Mouse (Mus musculus): ENCODE results near the gene Gm20605. TPM values are rescaled to one million over a fixed set of nuclear protein-coding genes. Genes with fewer than 3 reads are reported as not detected.
"Not testable (repeated sequence)": the region's sequence is repeated elsewhere in the genome, so short reads cannot be mapped to it uniquely, and the experiment has no call there.

The Gm20605 gene
- polyA plus RNA-seq, 1 experiment from 2014 or later, result 4.6 TPM

DNA sequence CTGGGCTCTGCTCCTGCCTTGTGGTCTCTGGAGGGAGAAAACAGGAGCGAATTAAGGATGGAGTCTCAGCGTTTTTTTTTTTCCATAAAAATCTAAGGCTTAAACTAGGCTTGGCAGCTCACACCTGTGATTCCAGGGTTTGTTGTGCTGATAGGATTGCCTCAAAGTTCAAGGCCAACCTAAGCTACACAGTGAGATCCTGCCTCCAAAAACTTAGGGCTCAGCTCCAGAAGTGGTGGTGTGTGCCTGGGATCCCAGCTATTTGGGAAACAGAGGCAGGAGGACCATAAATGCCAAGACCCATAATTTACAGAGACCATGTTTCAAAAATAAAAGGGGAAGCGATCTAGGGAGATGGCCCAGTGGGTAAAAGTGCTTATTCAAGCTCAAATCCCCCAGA lies 19.7 kb upstream of the Gm20605 start:
- ATAC-seq (no peak), DNase-seq (ENCODE audit: low spot score) (no peak)
- Histone ChIP-seq H3K9ac (ENCODE audit: low read length) (no peak overlapping the region), H3K36me3 (ENCODE audit: control insufficient read depth, insufficient read depth, low read length) (no peaks in the 10 kb centered on the region), H3K27me3 (replicated peaks; ENCODE audit: control insufficient read depth, insufficient read depth, low read length) (0 out of 2 replicates have a peak, but pooled peaks cover 3% of the 10 kb centered on the region), H3K4me2 (ENCODE audit: low read length) (no peak overlapping the region), H3K27ac (ENCODE audit: low read depth, low read length) (no peak overlapping the region), H3K9me3 (replicated peaks; ENCODE audit: control insufficient read depth, low read length) (no peaks in the 10 kb centered on the region), H3K4me1 (ENCODE audit: control insufficient read depth, insufficient read depth, low read length) (no peaks in the 10 kb centered on the region), H3K4me3 (ENCODE audit: low read depth, low read length) (no peak overlapping the region)
- 56% methylated on average over 3 of the region's 3 CpGs for WGBS

DNA sequence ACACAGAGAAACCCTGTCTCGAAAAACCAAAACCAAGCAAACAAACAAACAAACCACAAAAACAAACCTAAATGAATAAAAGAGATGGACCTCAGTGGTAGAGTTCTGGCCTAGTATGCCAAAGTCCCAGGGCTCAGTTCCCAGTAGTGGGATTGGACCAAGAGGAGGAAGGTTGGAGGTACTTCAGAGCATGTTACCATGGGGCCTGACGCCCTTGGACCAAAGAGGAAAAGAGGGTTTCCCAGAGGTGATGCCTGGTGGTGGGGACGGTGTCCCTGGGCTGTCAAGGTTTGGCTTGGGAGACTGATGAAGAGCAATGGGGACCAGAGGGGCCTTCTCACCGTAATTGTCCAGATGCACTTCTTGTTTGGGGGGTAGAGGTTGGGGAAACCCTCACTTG lies 18.9 kb upstream of the Gm20605 start:
- ATAC-seq (no peak), DNase-seq (ENCODE audit: low spot score) (no peak)
- H3K9ac ChIP-seq (ENCODE audit: low read length), result no peak overlapping the region
- 77% methylated on average over 4 of the region's 4 CpGs for WGBS
- 0 out of 2 replicates have a peak, but pooled peaks cover 3% of the 10 kb centered on the region for H3K27me3 ChIP-seq (replicated peaks; ENCODE audit: control insufficient read depth, insufficient read depth, low read length)
- H3K4me1 ChIP-seq (ENCODE audit: control insufficient read depth, insufficient read depth, low read length), result no peaks in the 10 kb centered on the region
- H3K9me3 ChIP-seq (replicated peaks; ENCODE audit: control insufficient read depth, low read length), result no peaks in the 10 kb centered on the region
- H3K4me3 ChIP-seq (ENCODE audit: low read depth, low read length), result no peak overlapping the region
- H3K27ac ChIP-seq (ENCODE audit: low read depth, low read length), result no peak overlapping the region
- no peaks in the 10 kb centered on the region for H3K36me3 ChIP-seq (ENCODE audit: control insufficient read depth, insufficient read depth, low read length)
- H3K4me2 ChIP-seq (ENCODE audit: low read length), result no peak overlapping the region; the same call in 1 of the 2 replicates

DNA sequence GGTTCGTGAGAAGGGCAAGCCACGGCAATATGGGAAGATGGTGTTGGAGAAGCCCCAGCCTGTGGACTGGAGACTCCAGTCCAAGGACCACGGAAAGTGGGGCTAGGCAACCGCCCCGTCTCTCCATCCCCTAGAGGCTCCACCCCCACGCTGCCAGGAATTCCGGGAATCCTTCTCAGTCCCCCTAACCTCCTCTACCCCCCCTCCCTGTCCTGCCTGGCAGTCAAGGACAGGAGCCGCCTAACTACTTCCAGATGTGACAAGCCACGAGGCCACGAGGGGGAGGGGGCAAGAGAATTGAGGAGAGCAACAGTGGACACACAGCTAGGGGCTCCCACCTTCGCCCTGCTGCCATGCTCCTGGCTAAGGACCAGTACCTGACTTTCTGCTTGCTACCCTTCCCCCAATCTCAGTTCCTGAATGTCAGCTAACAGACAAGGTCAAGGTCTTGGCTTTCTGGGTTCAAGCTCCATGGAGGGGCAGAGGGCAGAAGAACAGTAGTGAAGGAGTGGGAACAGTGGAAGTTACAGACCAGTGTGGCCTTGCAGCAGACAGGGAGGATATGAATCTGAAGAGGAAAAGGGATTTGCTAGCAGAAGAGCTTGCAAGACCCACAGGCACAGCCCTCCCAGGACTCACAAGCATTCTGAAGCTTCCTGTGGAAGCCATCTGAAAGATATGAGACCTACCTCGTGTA lies 18.3 kb upstream of the Gm20605 start:
- WGBS, result 13% methylated on average over 12 of the region's 12 CpGs
- ATAC-seq, result no peak
- H3K4me2 ChIP-seq (ENCODE audit: low read length), result no peak overlapping the region; the same call in 1 of the 2 replicates
- 0 out of 2 replicates have a peak, but pooled peaks cover 3% of the 10 kb centered on the region for H3K27me3 ChIP-seq (replicated peaks; ENCODE audit: control insufficient read depth, insufficient read depth, low read length)
- H3K9ac ChIP-seq (ENCODE audit: low read length), result no peak overlapping the region
- no peaks in the 10 kb centered on the region for H3K9me3 ChIP-seq (replicated peaks; ENCODE audit: control insufficient read depth, low read length)
- DNase-seq (ENCODE audit: low spot score), result no peak
- no peaks in the 10 kb centered on the region for H3K36me3 ChIP-seq (ENCODE audit: control insufficient read depth, insufficient read depth, low read length)
- H3K27ac ChIP-seq (ENCODE audit: low read depth, low read length), result no peak overlapping the region; the same call in 1 of the 2 replicates
- no peak overlapping the region for H3K4me3 ChIP-seq (ENCODE audit: low read depth, low read length)
- no peaks in the 10 kb centered on the region for H3K4me1 ChIP-seq (ENCODE audit: control insufficient read depth, insufficient read depth, low read length)

DNA sequence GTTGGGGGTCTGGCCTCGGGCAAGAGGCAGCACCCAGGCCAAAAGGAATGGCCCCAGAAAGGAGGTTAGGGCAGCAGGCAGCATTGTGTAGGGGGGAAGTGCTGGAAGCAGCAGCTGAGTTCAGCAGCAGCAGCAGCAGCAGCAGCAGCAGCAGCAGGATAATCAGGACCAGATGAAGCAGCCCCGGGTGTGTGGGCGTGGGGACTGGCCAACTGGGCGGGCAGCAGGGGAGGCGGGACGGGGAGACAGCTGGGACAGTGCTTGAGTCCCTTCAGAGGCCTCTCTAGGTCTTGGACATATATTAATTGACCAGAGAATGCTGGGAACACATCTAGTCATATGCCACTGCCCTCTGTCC lies 17.8 kb upstream of the Gm20605 start:
- Histone ChIP-seq H3K27ac (ENCODE audit: low read depth, low read length) (no peak overlapping the region; the same call in 1 of the 2 replicates), H3K9me3 (replicated peaks; ENCODE audit: control insufficient read depth, low read length) (no peaks in the 10 kb centered on the region), H3K36me3 (ENCODE audit: control insufficient read depth, insufficient read depth, low read length) (no peaks in the 10 kb centered on the region), H3K4me3 (ENCODE audit: low read depth, low read length) (no peak overlapping the region), H3K27me3 (replicated peaks; ENCODE audit: control insufficient read depth, insufficient read depth, low read length) (0 out of 2 replicates have a peak, but pooled peaks cover 3% of the 10 kb centered on the region), H3K4me2 (ENCODE audit: low read length) (no peak overlapping the region), H3K4me1 (ENCODE audit: control insufficient read depth, insufficient read depth, low read length) (no peaks in the 10 kb centered on the region), H3K9ac (ENCODE audit: low read length) (no peak overlapping the region)
- WGBS, result 51% methylated on average over 6 of the region's 6 CpGs
- DNase-seq (ENCODE audit: low spot score), result no peak
- no peak for ATAC-seq

DNA sequence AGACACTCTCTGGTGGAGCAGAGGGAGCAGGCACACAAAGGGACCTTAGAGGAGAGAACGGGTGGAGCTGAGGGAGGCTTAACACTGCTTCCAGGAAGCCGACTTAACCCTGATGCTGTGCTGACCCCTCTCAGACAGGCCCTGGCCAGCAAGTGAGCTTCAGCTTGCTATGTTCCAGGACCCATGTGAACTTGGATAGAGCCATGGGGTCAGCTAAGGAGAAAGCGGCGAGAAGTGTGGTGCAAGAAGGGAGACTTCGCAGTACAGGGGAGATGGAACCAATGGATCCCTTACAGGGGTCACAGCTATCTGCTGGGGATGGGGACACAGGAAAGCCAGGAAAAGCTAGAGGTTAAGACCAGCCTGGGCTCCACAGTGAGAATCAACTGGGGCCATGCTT lies 15.9 kb upstream of the Gm20605 start:
- Histone ChIP-seq H3K9me3 (replicated peaks; ENCODE audit: control insufficient read depth, low read length) (no peaks in the 10 kb centered on the region), H3K4me3 (ENCODE audit: low read depth, low read length) (no peak overlapping the region), H3K27me3 (replicated peaks; ENCODE audit: control insufficient read depth, insufficient read depth, low read length) (0 out of 2 replicates have a peak, but pooled peaks cover 3% of the 10 kb centered on the region), H3K27ac (ENCODE audit: low read depth, low read length) (no peak overlapping the region), H3K36me3 (ENCODE audit: control insufficient read depth, insufficient read depth, low read length) (no peaks in the 10 kb centered on the region), H3K4me2 (ENCODE audit: low read length) (no peak overlapping the region), H3K9ac (ENCODE audit: low read length) (no peak overlapping the region), H3K4me1 (ENCODE audit: control insufficient read depth, insufficient read depth, low read length) (no peaks in the 10 kb centered on the region)
- DNase-seq (ENCODE audit: low spot score), result no peak
- no peak for ATAC-seq
- WGBS, result 64% methylated on average over 5 of the region's 5 CpGs

DNA sequence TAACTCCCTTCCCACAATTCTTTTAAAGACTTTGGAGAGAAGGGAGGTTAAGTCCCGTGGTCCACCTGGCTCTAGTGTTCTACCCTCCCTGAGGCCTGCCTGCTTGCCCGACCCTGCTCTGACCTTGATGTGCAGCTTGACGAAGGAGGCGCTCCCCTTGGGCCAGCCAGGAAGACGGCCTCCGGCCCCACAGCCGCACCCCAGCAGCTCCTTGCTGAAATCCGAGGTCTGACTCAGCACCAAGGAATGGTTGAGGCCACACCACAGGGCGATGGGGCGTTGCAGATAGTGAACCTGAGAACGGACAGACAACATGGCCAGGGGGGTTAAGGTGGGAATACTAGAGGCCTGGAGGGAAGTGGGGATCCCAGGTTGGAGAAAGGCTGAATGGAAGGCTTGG lies 15.4 kb upstream of the Gm20605 start, which contains the start of gene Pcolce:
Gene Pcolce (minus strand): TSS at position 235 of the 400 bp plus-strand sequence.
- Histone ChIP-seq H3K27me3 (replicated peaks; ENCODE audit: control insufficient read depth, insufficient read depth, low read length) (0 out of 2 replicates have a peak, but pooled peaks cover under 1% of the 10 kb centered on the region), H3K9ac (ENCODE audit: low read length) (no peak within 1 kb of the TSS), H3K36me3 (ENCODE audit: control insufficient read depth, insufficient read depth, low read length) (no peaks in the 10 kb centered on the region), H3K4me2 (ENCODE audit: low read length) (no peak within 1 kb of the TSS), H3K4me1 (ENCODE audit: control insufficient read depth, insufficient read depth, low read length) (no peaks in the 10 kb centered on the region), H3K9me3 (replicated peaks; ENCODE audit: control insufficient read depth, low read length) (no peaks in the 10 kb centered on the region), H3K27ac (ENCODE audit: low read depth, low read length) (no peak within 1 kb of the TSS), H3K4me3 (ENCODE audit: low read depth, low read length) (no peak within 1 kb of the TSS)
- DNase-seq (ENCODE audit: low spot score) (no peak), ATAC-seq (no peak)
- 74% methylated on average over 11 of the region's 11 CpGs for WGBS

DNA sequence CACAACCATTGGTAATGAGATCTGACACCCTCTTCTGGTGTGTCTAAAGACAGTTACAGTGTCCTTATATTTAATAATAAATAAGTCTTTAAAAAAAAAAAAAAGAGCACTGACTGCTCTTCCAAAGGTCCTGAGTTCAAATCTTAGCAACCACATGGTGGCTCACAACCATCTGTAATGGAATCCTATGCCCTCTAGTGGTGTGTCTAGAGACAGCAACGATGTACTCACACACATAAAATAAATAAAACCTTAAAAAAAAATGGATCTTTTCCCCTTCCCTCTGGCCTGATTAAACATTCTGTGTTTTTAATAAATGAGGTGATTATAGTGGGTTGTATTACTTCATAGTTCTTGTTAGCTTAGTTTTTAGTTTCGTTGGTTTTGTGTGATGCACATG lies 14.1 kb upstream of the Gm20605 start:
- not testable (repeated sequence) for H3K36me3 ChIP-seq (ENCODE audit: control insufficient read depth, insufficient read depth, low read length); H3K4me3 ChIP-seq (ENCODE audit: low read depth, low read length); H3K27ac ChIP-seq (ENCODE audit: low read depth, low read length); H3K9me3 ChIP-seq (replicated peaks; ENCODE audit: control insufficient read depth, low read length); H3K27me3 ChIP-seq (replicated peaks; ENCODE audit: control insufficient read depth, insufficient read depth, low read length); H3K4me1 ChIP-seq (ENCODE audit: control insufficient read depth, insufficient read depth, low read length); H3K9ac ChIP-seq (ENCODE audit: low read length); ATAC-seq; DNase-seq (ENCODE audit: low spot score); H3K4me2 ChIP-seq (ENCODE audit: low read length)
- WGBS, result 94% methylated on average over 2 of the region's 2 CpGs

DNA sequence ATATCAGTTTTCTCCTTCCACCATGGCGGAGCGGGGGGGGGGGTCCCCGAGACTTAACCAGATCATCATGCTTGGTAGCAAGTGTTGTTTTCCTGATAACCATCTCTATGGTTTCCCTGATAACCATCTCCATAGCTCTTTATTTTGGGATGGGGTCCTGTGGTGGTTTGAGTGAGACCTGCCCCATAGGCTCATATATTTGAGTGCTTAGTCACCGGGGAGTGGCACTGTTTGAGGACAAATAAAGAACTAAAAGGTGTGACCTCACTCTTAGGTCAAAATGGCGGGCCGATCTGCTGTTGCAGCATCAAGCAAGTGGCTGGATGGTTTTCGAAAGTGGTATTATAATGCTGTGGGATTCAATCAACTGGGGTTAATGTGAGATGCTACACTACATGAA lies 13.6 kb upstream of the Gm20605 start:
- no peak for ATAC-seq
- WGBS, result 92% methylated on average over 7 of the region's 7 CpGs
- Histone ChIP-seq H3K4me3 (ENCODE audit: low read depth, low read length) (no peak overlapping the region), H3K27me3 (replicated peaks; ENCODE audit: control insufficient read depth, insufficient read depth, low read length) (no peaks in the 10 kb centered on the region), H3K9me3 (replicated peaks; ENCODE audit: control insufficient read depth, low read length) (no peaks in the 10 kb centered on the region), H3K9ac (ENCODE audit: low read length) (no peak overlapping the region), H3K27ac (ENCODE audit: low read depth, low read length) (no peak overlapping the region), H3K4me1 (ENCODE audit: control insufficient read depth, insufficient read depth, low read length) (no peaks in the 10 kb centered on the region), H3K4me2 (ENCODE audit: low read length) (no peak overlapping the region), H3K36me3 (ENCODE audit: control insufficient read depth, insufficient read depth, low read length) (no peaks in the 10 kb centered on the region)
- DNase-seq (ENCODE audit: low spot score), result no peak

DNA sequence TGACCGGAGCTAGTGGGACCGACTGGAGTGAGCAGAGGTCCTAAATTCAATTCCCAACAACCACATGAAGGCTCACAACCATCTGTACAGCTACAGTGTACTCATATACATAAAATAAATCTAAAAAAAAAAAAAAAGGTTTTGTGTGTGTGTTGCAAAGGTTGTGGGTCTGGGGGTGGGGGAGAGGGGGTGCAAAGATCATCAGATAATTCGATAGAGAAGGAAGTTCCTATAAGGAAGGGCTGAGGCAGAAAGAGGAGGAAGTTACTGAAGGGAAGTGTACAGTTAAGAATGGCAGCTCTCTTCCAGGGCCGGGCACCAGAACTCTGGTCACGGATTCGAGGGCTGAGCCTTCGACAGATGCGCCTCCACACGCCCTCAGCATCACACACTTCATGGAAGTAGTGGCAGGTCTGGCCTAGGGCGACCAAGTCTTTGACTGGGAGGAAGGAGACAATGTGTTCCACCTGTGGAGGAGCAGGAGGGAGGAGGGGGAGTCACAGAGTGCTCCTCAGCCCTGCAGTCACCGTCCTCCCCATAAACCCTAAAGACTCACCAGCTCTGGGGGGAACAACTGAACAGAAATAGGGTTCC lies 4.9 kb upstream of the Gm20605 start:
- Histone ChIP-seq H3K4me1 (ENCODE audit: control insufficient read depth, insufficient read depth, low read length) (0 out of 2 replicates have a peak, but pooled peaks cover 4% of the 10 kb centered on the region), H3K27me3 (replicated peaks; ENCODE audit: control insufficient read depth, insufficient read depth, low read length) (no peaks in the 10 kb centered on the region), H3K4me2 (ENCODE audit: low read length) (no peak overlapping the region), H3K9me3 (replicated peaks; ENCODE audit: control insufficient read depth, low read length) (no peaks in the 10 kb centered on the region), H3K27ac (ENCODE audit: low read depth, low read length) (no peak overlapping the region), H3K36me3 (ENCODE audit: control insufficient read depth, insufficient read depth, low read length) (no peaks in the 10 kb centered on the region), H3K9ac (ENCODE audit: low read length) (no peak overlapping the region), H3K4me3 (ENCODE audit: low read depth, low read length) (no peak overlapping the region)
- ATAC-seq (no peak), DNase-seq (ENCODE audit: low spot score) (no peak)
- WGBS, result 84% methylated on average over 11 of the region's 11 CpGs

All from forebrain, embryonic 14.5 days (tissue).